Mouse (Mus musculus) liver, embryonic 12.5 days (tissue): ENCODE data around the gene Olfr1331. TPM values are rescaled to one million over a fixed set of nuclear protein-coding genes. Genes with fewer than 3 reads are reported as not detected.
"Not testable (repeated sequence)": the region's sequence is repeated elsewhere in the genome, so short reads cannot be mapped to it uniquely, and the experiment has no call there.

Experiments used
- ATAC-seq: fragments of 200-750 bp; cut with Nextera tagmentation; 2 replicates; pipeline ENCODE4 v1.8.0; 2017; ENCODE audit warnings: moderate number of reproducible peaks, mild to moderate bottlenecking, moderate library complexity
- H3K27ac ChIP-seq: fragments of 300-500 bp; sonication (generic); 2 replicates; pipeline ENCODE4 v1.5.1; 2016; ENCODE audit warnings: mild to moderate bottlenecking
- H3K27me3 ChIP-seq: fragments of 300-500 bp; sonication (generic); replicated peaks from 2 replicates; pipeline ENCODE4 v1.6.1; 2016; ENCODE audit warnings: mild to moderate bottlenecking, moderate library complexity
- H3K36me3 ChIP-seq: fragments of 300-500 bp; sonication (generic); 2 replicates; pipeline ENCODE4 v1.6.1; 2016; ENCODE audit warnings: mild to moderate bottlenecking, moderate library complexity
- H3K4me1 ChIP-seq: fragments of 300-500 bp; sonication (generic); 2 replicates; pipeline ENCODE4 v1.6.1; 2016
- H3K4me2 ChIP-seq: fragments of 300-500 bp; sonication (generic); 2 replicates; pipeline ENCODE4 v1.6.1; 2016; ENCODE audit warnings: mild to moderate bottlenecking, moderate library complexity
- H3K4me3 ChIP-seq: fragments of 300-500 bp; sonication (generic); 2 replicates; pipeline ENCODE4 v1.5.1; 2016; ENCODE audit warnings: mild to moderate bottlenecking, moderate library complexity
- H3K9ac ChIP-seq: fragments of 300-500 bp; sonication (generic); 2 replicates; pipeline ENCODE4 v1.6.1; 2016; ENCODE audit warnings: mild to moderate bottlenecking, moderate library complexity
- H3K9me3 ChIP-seq: fragments of 300-500 bp; sonication (generic); replicated peaks from 2 replicates; pipeline ENCODE4 v1.6.1; 2016; ENCODE audit warnings: mild to moderate bottlenecking, moderate library complexity
- WGBS: fragments of 180-500 bp; shearing (Covaris S2); methylation state at CpG from one replicate; pipeline ENCODE4 v1.1.7; 2016; ENCODE audit not compliant: insufficient replicate concordance; 5-methylcytosine and 5-hydroxymethylcytosine counted together
- polyA plus RNA-seq: library from polyadenylated mRNA; unstranded; fragments of >200 nt; fragmentation: Nextera tagmentation; extraction: Ambion mirVana; gene quantifications from 2 replicates; pipeline ENCODE4 v1.2.1, GENCODE M21; 2016

Olfr1331 gene
- not detected in 2 replicates for polyA plus RNA-seq

- H3K36me3 ChIP-seq = no peaks in the 10 kb centered on the region
- no peak within 1 kb of the TSS for H3K27ac ChIP-seq
- ATAC-seq = no peak
- no peaks in the 10 kb centered on the region for H3K4me1 ChIP-seq
- H3K9ac ChIP-seq = no peak within 1 kb of the TSS
- H3K4me2 ChIP-seq = no peak within 1 kb of the TSS
- H3K4me3 ChIP-seq = no peak within 1 kb of the TSS
- WGBS = 72% methylated on average over 1 of the region's 1 CpGs
- H3K27me3 ChIP-seq = no peaks in the 10 kb centered on the region
- H3K9me3 ChIP-seq = no peaks in the 10 kb centered on the region
Observed at GRCm38 (mm10) chr4:118864349-118864748, at the start of gene Olfr1331. Gene Olfr1331, plus strand, starts transcription at chr4:118864649.

- Histone ChIP-seq H3K4me2 (no peak overlapping the region), H3K36me3 (no peaks in the 10 kb centered on the region), H3K4me1 (no peaks in the 10 kb centered on the region), H3K9me3 (no peaks in the 10 kb centered on the region), H3K27ac (no peak overlapping the region), H3K9ac (no peak overlapping the region), H3K4me3 (no peak overlapping the region), H3K27me3 (no peaks in the 10 kb centered on the region)
- ATAC-seq = no peak
- WGBS = 73% methylated on average over 1 of the region's 1 CpGs
Observed at GRCm38 (mm10) chr4:118818921-118819320, 45.5 kb upstream of the Olfr1331 start.

- no peak for ATAC-seq
- Histone ChIP-seq H3K4me1 (no peaks in the 10 kb centered on the region), H3K27ac (no peak within 1 kb of the TSS), H3K36me3 (no peaks in the 10 kb centered on the region), H3K27me3 (no peaks in the 10 kb centered on the region), H3K4me2 (no peak within 1 kb of the TSS), H3K9ac (no peak within 1 kb of the TSS), H3K9me3 (no peaks in the 10 kb centered on the region), H3K4me3 (no peak within 1 kb of the TSS)
- WGBS = 60% methylated on average over 1 of the region's 1 CpGs
Observed at GRCm38 (mm10) chr4:118836179-118836578, 28.3 kb upstream of the Olfr1331 start, which contains the start of gene Olfr1333. Gene Olfr1333, minus strand, starts transcription at chr4:118836279.

DNA sequence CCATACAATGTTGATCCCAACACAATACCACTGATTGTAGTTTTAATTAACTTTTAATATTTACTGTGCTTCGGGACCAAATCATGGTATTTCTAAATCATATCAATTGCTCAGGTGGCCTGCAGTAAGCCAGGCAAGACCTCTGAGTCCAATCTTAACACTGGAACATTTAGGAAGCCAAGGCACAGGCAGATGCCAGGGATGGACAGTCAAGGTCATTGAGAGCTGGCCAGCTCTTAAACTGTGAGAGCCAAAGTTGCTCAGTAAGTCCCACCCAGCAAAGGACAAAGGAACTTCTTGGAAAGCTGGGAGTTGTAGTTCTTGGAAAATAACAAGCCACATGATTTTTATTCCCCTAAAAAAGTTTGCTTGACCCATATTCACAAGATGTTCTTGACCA is 2.7 kb upstream of the Olfr1331 start:
- Histone ChIP-seq H3K4me2 (no peak overlapping the region), H3K9me3 (no peaks in the 10 kb centered on the region), H3K27me3 (no peaks in the 10 kb centered on the region), H3K4me3 (no peak overlapping the region), H3K4me1 (no peaks in the 10 kb centered on the region), H3K9ac (no peak overlapping the region), H3K36me3 (no peaks in the 10 kb centered on the region), H3K27ac (no peak overlapping the region)
- ATAC-seq = no peak
- WGBS = 55% methylated on average over 1 of the region's 1 CpGs

GRCm38 (mm10) chr4:118862704-118863103 is 1.7 kb upstream of the Olfr1331 start:
- ATAC-seq = no peak
- WGBS = 42% methylated on average over 4 of the region's 4 CpGs
- Histone ChIP-seq H3K4me2 (no peak overlapping the region), H3K4me1 (no peaks in the 10 kb centered on the region), H3K4me3 (no peak overlapping the region), H3K27me3 (no peaks in the 10 kb centered on the region), H3K9me3 (no peaks in the 10 kb centered on the region), H3K36me3 (no peaks in the 10 kb centered on the region), H3K9ac (no peak overlapping the region), H3K27ac (no peak overlapping the region)

GRCm38 (mm10) chr4:118867566-118867965 is 3.1 kb downstream of the Olfr1331 start:
- Histone ChIP-seq H3K4me3 (no peak overlapping the region), H3K27ac (no peak overlapping the region), H3K9me3 (no peaks in the 10 kb centered on the region), H3K9ac (no peak overlapping the region), H3K27me3 (no peaks in the 10 kb centered on the region), H3K36me3 (no peaks in the 10 kb centered on the region), H3K4me2 (no peak overlapping the region), H3K4me1 (no peaks in the 10 kb centered on the region)
- ATAC-seq = no peak

GRCm38 (mm10) chr4:118888297-118888696 is 23.8 kb downstream of the Olfr1331 start, which contains the start of gene Olfr1330:
Gene Olfr1330, plus strand, starts transcription at chr4:118888597.
- H3K4me1 ChIP-seq = no peaks in the 10 kb centered on the region
- ATAC-seq = no peak
- no peak within 1 kb of the TSS for H3K9ac ChIP-seq
- 48% methylated on average over 1 of the region's 1 CpGs for WGBS
- no peaks in the 10 kb centered on the region for H3K9me3 ChIP-seq
- no peak within 1 kb of the TSS for H3K4me3 ChIP-seq
- H3K27me3 ChIP-seq = no peaks in the 10 kb centered on the region
- no peak within 1 kb of the TSS for H3K4me2 ChIP-seq
- H3K27ac ChIP-seq = no peak within 1 kb of the TSS
- H3K36me3 ChIP-seq = no peaks in the 10 kb centered on the region

GRCm38 (mm10) chr4:118901981-118902380 is 37.5 kb downstream of the Olfr1331 start:
- H3K27ac ChIP-seq = no peak overlapping the region
- no peaks in the 10 kb centered on the region for H3K4me1 ChIP-seq
- H3K36me3 ChIP-seq = no peaks in the 10 kb centered on the region
- no peak overlapping the region for H3K4me2 ChIP-seq
- ATAC-seq = no peak
- no peaks in the 10 kb centered on the region for H3K27me3 ChIP-seq
- no peak overlapping the region for H3K9ac ChIP-seq
- 46% methylated on average over 2 of the region's 2 CpGs for WGBS
- H3K4me3 ChIP-seq = no peak overlapping the region
- no peaks in the 10 kb centered on the region for H3K9me3 ChIP-seq

DNA sequence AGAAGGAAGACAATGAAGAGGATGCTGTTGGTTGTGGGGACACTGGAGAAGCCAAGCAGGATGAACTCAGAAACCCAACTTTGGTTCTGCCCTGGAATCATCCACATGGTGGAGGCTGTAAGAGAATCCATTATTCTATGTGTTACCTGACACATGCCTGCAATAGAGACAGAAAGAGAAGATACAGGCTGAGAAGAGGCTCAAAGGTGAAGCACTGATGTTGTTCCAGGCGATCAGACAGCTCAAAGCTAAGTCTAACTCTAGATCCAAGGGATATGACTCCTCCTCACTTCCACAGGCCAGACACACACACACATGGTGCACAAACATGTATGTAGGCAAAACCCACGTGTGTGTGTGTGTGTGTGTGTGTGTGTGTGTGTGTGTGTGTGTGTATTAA is 52.9 kb downstream of the Olfr1331 start, which contains the start of gene Olfr1329:
Olfr1329 (minus strand) TSS at position 101 of the 400 bp plus-strand sequence.
- H3K4me1 ChIP-seq, H3K9ac ChIP-seq, H3K27ac ChIP-seq, H3K4me2 ChIP-seq, H3K9me3 ChIP-seq, H3K27me3 ChIP-seq, H3K4me3 ChIP-seq, ATAC-seq, H3K36me3 ChIP-seq: not testable (repeated sequence)
- 43% methylated on average over 2 of the region's 2 CpGs for WGBS

Other genes with a start within 250 kb of the Olfr1331 start
- gene Cfap57, start 243.9 kb upstream of the Olfr1331 start, polyA plus RNA-seq = 1.3 and 1.5 TPM in 2 replicates
- gene Ebna1bp2, start 243.8 kb upstream of the Olfr1331 start, polyA plus RNA-seq = 160 and 164 TPM in 2 replicates
- not detected in 2 replicates for gene Olfr62, start 205.7 kb upstream of the Olfr1331 start, polyA plus RNA-seq
- not detected in 2 replicates for gene Olfr1342, start 171.9 kb upstream of the Olfr1331 start, polyA plus RNA-seq
- gene Olfr1341, start 161.1 kb upstream of the Olfr1331 start, polyA plus RNA-seq = not detected in 2 replicates
- not detected in 2 replicates for gene Olfr1340, start 144.5 kb upstream of the Olfr1331 start, polyA plus RNA-seq
- not detected in 2 replicates for gene Olfr1339, start 132.5 kb upstream of the Olfr1331 start, polyA plus RNA-seq
- not detected in 2 replicates for gene Olfr1338, start 105.9 kb upstream of the Olfr1331 start, polyA plus RNA-seq
- not detected in 2 replicates for gene Olfr1337, start 82.1 kb upstream of the Olfr1331 start, polyA plus RNA-seq
- gene Olfr1335, start 54.7 kb upstream of the Olfr1331 start, polyA plus RNA-seq = not detected in 2 replicates
- gene Olfr1333, start 28.4 kb upstream of the Olfr1331 start, polyA plus RNA-seq = not detected in 2 replicates
- not detected in 2 replicates for gene Olfr1330, start 23.9 kb downstream of the Olfr1331 start, polyA plus RNA-seq
- not detected in 2 replicates for gene Olfr1329, start 52.8 kb downstream of the Olfr1331 start, polyA plus RNA-seq
- gene Olfr1328, start 74.0 kb downstream of the Olfr1331 start, polyA plus RNA-seq = not detected in 2 replicates
- not detected in 2 replicates for gene Lao1, start 96.9 kb downstream of the Olfr1331 start, polyA plus RNA-seq
- 309 TPM in 2 replicates for gene Slc2a1, start 244.1 kb downstream of the Olfr1331 start, polyA plus RNA-seq